Mouse (Mus musculus): ENCODE measurements around the gene Pfdn2. TPM values are rescaled to one million over a fixed set of nuclear protein-coding genes. Genes with fewer than 3 reads are reported as not detected.

Pfdn2 gene
- polyA plus RNA-seq, 1 experiment from 2014 or later = 40.0 TPM

- Histone ChIP-seq H3K27me3 (ENCODE audit: insufficient read depth, low read length) (no peaks in the 10 kb centered on the region), H3K4me1 (ENCODE audit: insufficient read depth) (no peaks in the 10 kb centered on the region), H3K27ac (ENCODE audit: low read depth) (no peak overlapping the region), H3K9me3 (ENCODE audit: low read depth, low read length) (0 out of 2 replicates have a peak, but pooled peaks cover 2% of the 10 kb centered on the region), H3K9ac (no peak overlapping the region), H3K36me3 (ENCODE audit: insufficient read depth) (peaks cover 34% of the 10 kb centered on the region), H3K4me3 (ENCODE audit: low read depth, low read length) (no peak overlapping the region), H3K4me2 (no peak overlapping the region)
- DNase-seq = peak; percentile 49
- peak; percentile 57 for TF ChIP-seq CTCF (IDR thresholded peaks at IDR 0.05; ENCODE audit: low read depth)
- 80% methylated on average over 5 of the region's 5 CpGs for WGBS
- ATAC-seq (ENCODE audit: insufficient read depth) = no peak
These were observed 10.4 kb downstream of the Pfdn2 start for GRCm38 (mm10) chr1:171355812-171356340.

GRCm38 (mm10) chr1:171356814-171357213, 11.3 kb downstream of the Pfdn2 start:
- H3K9ac ChIP-seq = no peak overlapping the region
- H3K4me2 ChIP-seq = no peak overlapping the region
- ATAC-seq (ENCODE audit: insufficient read depth) (no peak), DNase-seq (no peak)
- H3K9me3 ChIP-seq (ENCODE audit: low read depth, low read length) = 0 out of 2 replicates have a peak, but pooled peaks cover 2% of the 10 kb centered on the region
- H3K4me3 ChIP-seq (ENCODE audit: low read depth, low read length) = no peak overlapping the region
- H3K36me3 ChIP-seq (ENCODE audit: insufficient read depth) = peaks cover 34% of the 10 kb centered on the region
- WGBS = 84% methylated on average over 2 of the region's 2 CpGs
- H3K4me1 ChIP-seq (ENCODE audit: insufficient read depth) = no peaks in the 10 kb centered on the region
- no peak for TF ChIP-seq CTCF (IDR thresholded peaks at IDR 0.05; ENCODE audit: low read depth)
- H3K27ac ChIP-seq (ENCODE audit: low read depth) = no peak overlapping the region
- no peaks in the 10 kb centered on the region for H3K27me3 ChIP-seq (ENCODE audit: insufficient read depth, low read length)

GRCm38 (mm10) chr1:171358421-171358820, 13.0 kb downstream of the Pfdn2 start:
- WGBS = 66% methylated on average over 4 of the region's 4 CpGs
- H3K36me3 ChIP-seq (ENCODE audit: insufficient read depth) = peaks cover 34% of the 10 kb centered on the region
- no peak overlapping the region for H3K9ac ChIP-seq
- H3K27ac ChIP-seq (ENCODE audit: low read depth) = no peak overlapping the region
- peak; percentile 81 for TF ChIP-seq CTCF (IDR thresholded peaks at IDR 0.05; ENCODE audit: low read depth)
- peak; percentile 76 for DNase-seq
- no peaks in the 10 kb centered on the region for H3K27me3 ChIP-seq (ENCODE audit: insufficient read depth, low read length)
- H3K4me1 ChIP-seq (ENCODE audit: insufficient read depth) = no peaks in the 10 kb centered on the region
- 0 out of 2 replicates have a peak, but pooled peaks cover 2% of the 10 kb centered on the region for H3K9me3 ChIP-seq (ENCODE audit: low read depth, low read length)
- ATAC-seq (ENCODE audit: insufficient read depth) = no peak
- H3K4me3 ChIP-seq (ENCODE audit: low read depth, low read length) = no peak overlapping the region
- H3K4me2 ChIP-seq = no peak overlapping the region

GRCm38 (mm10) chr1:171360253-171360652, 14.8 kb downstream of the Pfdn2 start:
- no peak for TF ChIP-seq CTCF (IDR thresholded peaks at IDR 0.05; ENCODE audit: low read depth)
- peak overlapping the region; percentile 22; the same call in 1 of the 2 replicates for H3K27ac ChIP-seq (ENCODE audit: low read depth)

GRCm38 (mm10) chr1:171360656-171361055, 15.2 kb downstream of the Pfdn2 start, which contains the start of gene Klhdc9:
Klhdc9 (minus strand) TSS chr1:171360798.
- under 1% methylated on average over 21 of the region's 21 CpGs for WGBS
- no peak for TF ChIP-seq CTCF (IDR thresholded peaks at IDR 0.05; ENCODE audit: low read depth)
- no peaks in the 10 kb centered on the region for H3K4me1 ChIP-seq (ENCODE audit: insufficient read depth)

More at GRCm38 (mm10) chr1:171360253-171360652, 14.8 kb downstream of the Pfdn2 start:
- Histone ChIP-seq H3K9me3 (ENCODE audit: low read depth, low read length) (0 out of 2 replicates have a peak, but pooled peaks cover 2% of the 10 kb centered on the region), H3K9ac (peak overlapping the region; percentile 51), H3K36me3 (ENCODE audit: insufficient read depth) (peaks cover 31% of the 10 kb centered on the region), H3K4me3 (ENCODE audit: low read depth, low read length) (peak overlapping the region; percentile 41), H3K27me3 (ENCODE audit: insufficient read depth, low read length) (no peaks in the 10 kb centered on the region), H3K4me1 (ENCODE audit: insufficient read depth) (no peaks in the 10 kb centered on the region), H3K4me2 (peak overlapping the region; percentile 70)
- ATAC-seq (ENCODE audit: insufficient read depth) (no peak; the same call in 1 of the 2 replicates), DNase-seq (no peak)
- WGBS = 5% methylated on average over 26 of the region's 26 CpGs

GRCm38 (mm10) chr1:171361106-171362103, 15.9 kb downstream of the Pfdn2 start:
- Histone ChIP-seq H3K27ac (ENCODE audit: low read depth) (no peak overlapping the region), H3K4me1 (ENCODE audit: insufficient read depth) (no peaks in the 10 kb centered on the region), H3K4me2 (peak overlapping the region; percentile 70), H3K4me3 (ENCODE audit: low read depth, low read length) (peak overlapping the region; percentile 41), H3K9me3 (ENCODE audit: low read depth, low read length) (0 out of 2 replicates have a peak, but pooled peaks cover 2% of the 10 kb centered on the region), H3K27me3 (ENCODE audit: insufficient read depth, low read length) (no peaks in the 10 kb centered on the region), H3K9ac (peak overlapping the region; percentile 51), H3K36me3 (ENCODE audit: insufficient read depth) (peaks cover 31% of the 10 kb centered on the region)
- ATAC-seq (ENCODE audit: insufficient read depth) (peak; percentile 70), DNase-seq (peak; percentile 91)
- WGBS = 32% methylated on average over 16 of the region's 16 CpGs
- TF ChIP-seq CTCF (IDR thresholded peaks at IDR 0.05; ENCODE audit: low read depth) = peak; percentile 87

More at GRCm38 (mm10) chr1:171360656-171361055, 15.2 kb downstream of the Pfdn2 start, which contains the start of gene Klhdc9:
- Histone ChIP-seq H3K4me3 (ENCODE audit: low read depth, low read length) (peak within 1 kb of the TSS; percentile 41), H3K9me3 (ENCODE audit: low read depth, low read length) (0 out of 2 replicates have a peak, but pooled peaks cover 2% of the 10 kb centered on the region), H3K4me2 (peak within 1 kb of the TSS; percentile 70), H3K27ac (ENCODE audit: low read depth) (peak within 1 kb of the TSS; percentile 22; the same call in 1 of the 2 replicates), H3K36me3 (ENCODE audit: insufficient read depth) (peaks cover 31% of the 10 kb centered on the region), H3K27me3 (ENCODE audit: insufficient read depth, low read length) (no peaks in the 10 kb centered on the region), H3K9ac (peak within 1 kb of the TSS; percentile 51)
- DNase-seq = peak; percentile 97
- ATAC-seq (ENCODE audit: insufficient read depth) = peak; percentile 94

Measured in lung, embryonic 14.5 days (tissue).